Mouse (Mus musculus) urinary bladder, adult 18-20 months (tissue): ENCODE measurements around the gene Rad51b.

ENCODE experiments used
- DNase-seq, 2 experiments: peaks; one replicate each; pipeline ENCODE4 v3.0.0; 2022; ENCODE audit warnings: low spot score in 2 of 2, mixed read lengths in 2 of 2

Rad51b gene

GRCm38 (mm10) chr12:79330571-79330970 is 33.5 kb downstream of the Rad51b start:
- DNase-seq, result no peak

- DNase-seq, result no peak
Measured at GRCm38 (mm10) chr12:79331722-79332121, 34.6 kb downstream of the Rad51b start.

- DNase-seq, result no peak
Measured at GRCm38 (mm10) chr12:79338791-79339190, 41.7 kb downstream of the Rad51b start.

GRCm38 (mm10) chr12:79340513-79340912 is 43.4 kb downstream of the Rad51b start:
- DNase-seq, result no peak

- DNase-seq, result no peak
Measured at GRCm38 (mm10) chr12:79341291-79341845, 44.3 kb downstream of the Rad51b start.

- no peak for DNase-seq
Measured at GRCm38 (mm10) chr12:79346198-79346733, 49.2 kb downstream of the Rad51b start.

GRCm38 (mm10) chr12:79347643-79348042 is 50.6 kb downstream of the Rad51b start:
- DNase-seq, result peak in 1 of 2 experiments; percentile 66

- DNase-seq, result no peak
Measured at GRCm38 (mm10) chr12:79351461-79351860, 54.4 kb downstream of the Rad51b start.

- DNase-seq, result no peak
Measured at GRCm38 (mm10) chr12:79352086-79352741, 55.1 kb downstream of the Rad51b start.

- no peak for DNase-seq
Measured at GRCm38 (mm10) chr12:79352742-79353114, 55.6 kb downstream of the Rad51b start.

- no peak for DNase-seq
Measured at GRCm38 (mm10) chr12:79353356-79353755, 56.3 kb downstream of the Rad51b start.

- no peak for DNase-seq
Measured at GRCm38 (mm10) chr12:79354621-79355020, 57.5 kb downstream of the Rad51b start.

- no peak for DNase-seq
Measured at GRCm38 (mm10) chr12:79356138-79356537, 59.1 kb downstream of the Rad51b start.

- peak in 1 of 2 experiments; percentile 55 for DNase-seq
Measured at GRCm38 (mm10) chr12:79357631-79358030, 60.5 kb downstream of the Rad51b start.

- DNase-seq, result peak in 1 of 2 experiments; percentile 25
Measured at GRCm38 (mm10) chr12:79358613-79359218, 61.6 kb downstream of the Rad51b start.

- DNase-seq, result no peak
Measured at GRCm38 (mm10) chr12:79359404-79359803, 62.3 kb downstream of the Rad51b start.

- DNase-seq, result no peak
Measured at GRCm38 (mm10) chr12:79362219-79362618, 65.1 kb downstream of the Rad51b start.

GRCm38 (mm10) chr12:79364284-79364683 is 67.2 kb downstream of the Rad51b start:
- DNase-seq, result no peak

GRCm38 (mm10) chr12:79368818-79369217 is 71.7 kb downstream of the Rad51b start:
- DNase-seq, result no peak

- no peak for DNase-seq
Measured at GRCm38 (mm10) chr12:79369512-79370165, 72.6 kb downstream of the Rad51b start.

GRCm38 (mm10) chr12:79372697-79373096 is 75.6 kb downstream of the Rad51b start:
- no peak for DNase-seq

- no peak for DNase-seq
Measured at GRCm38 (mm10) chr12:79377378-79377777, 80.3 kb downstream of the Rad51b start.
